Mouse (Mus musculus) ES-E14 (cell line): ENCODE measurements around the gene Adgrb3.

Source experiments
- ZC3H11A ChIP-seq: IDR thresholded peaks from 2 replicates; pipeline ENCODE4 v1.6.1; 2012; ENCODE audit warnings: low read depth, mild to moderate bottlenecking, inconsistent platforms, low read length, borderline replicate concordance
- ZNF384 ChIP-seq: IDR thresholded peaks from 2 replicates; pipeline ENCODE4 v1.6.1; 2012; ENCODE audit warnings: low read depth, low read length, inconsistent platforms

- TF ChIP-seq ZNF384: no peak
- TF ChIP-seq ZC3H11A: no peak
Observed at GRCm38 (mm10) chr1:25057656-25058055, 771.9 kb downstream of the Adgrb3 start.
